Mouse (Mus musculus): ENCODE measurements around the gene Parva. TPM values are rescaled to one million over a fixed set of nuclear protein-coding genes. Genes with fewer than 3 reads are reported as not detected.

Parva gene
- total and polyA plus RNA-seq, 2 experiments from 2014 or later = 23.2 to 23.3 TPM

- DNase-seq (ENCODE audit: low spot score) (no peak), ATAC-seq (ENCODE audit: low FRiP score) (no peak)
- no peaks in the 10 kb centered on the region for H3K4me1 ChIP-seq (ENCODE audit: insufficient read depth, low read length)
- no peaks in the 10 kb centered on the region for H3K27me3 ChIP-seq (ENCODE audit: insufficient read depth, low read length)
- H3K4me3 ChIP-seq (ENCODE audit: low read depth, low read length) = no peak overlapping the region
- no peak overlapping the region for H3K27ac ChIP-seq (ENCODE audit: low read depth, low read length)
- no peak for TF ChIP-seq CTCF (IDR thresholded peaks at IDR 0.05)
- 93% methylated on average over 4 of the region's 4 CpGs for WGBS
- H3K4me2 ChIP-seq (ENCODE audit: low read depth, low read length, poor library complexity, severe bottlenecking) = no peak overlapping the region
- H3K9ac ChIP-seq (replicated peaks; ENCODE audit: low read length, poor library complexity, severe bottlenecking) = no peak overlapping the region
- H3K9me3 ChIP-seq (ENCODE audit: low read length) = no peaks in the 10 kb centered on the region
- H3K36me3 ChIP-seq (ENCODE audit: insufficient read depth, low read length) = no peaks in the 10 kb centered on the region
These were observed 139.7 kb downstream of the Parva start for GRCm38 (mm10) chr7:112567004-112567403.

- no peaks in the 10 kb centered on the region for H3K36me3 ChIP-seq (ENCODE audit: insufficient read depth, low read length)
- no peaks in the 10 kb centered on the region for H3K9me3 ChIP-seq (ENCODE audit: low read length)
- no peak for DNase-seq (ENCODE audit: low spot score)
- H3K4me2 ChIP-seq (ENCODE audit: low read depth, low read length, poor library complexity, severe bottlenecking) = no peak overlapping the region
- no peaks in the 10 kb centered on the region for H3K4me1 ChIP-seq (ENCODE audit: insufficient read depth, low read length)
- H3K27me3 ChIP-seq (ENCODE audit: insufficient read depth, low read length) = no peaks in the 10 kb centered on the region
- WGBS = 34% methylated on average over 5 of the region's 5 CpGs
- no peak for ATAC-seq (ENCODE audit: low FRiP score)
- TF ChIP-seq CTCF (IDR thresholded peaks at IDR 0.05) = no peak
- H3K4me3 ChIP-seq (ENCODE audit: low read depth, low read length) = no peak overlapping the region
- no peak overlapping the region for H3K27ac ChIP-seq (ENCODE audit: low read depth, low read length)
- H3K9ac ChIP-seq (replicated peaks; ENCODE audit: low read length, poor library complexity, severe bottlenecking) = no peak overlapping the region
These were observed 141.7 kb downstream of the Parva start for GRCm38 (mm10) chr7:112568961-112569360.

- DNase-seq (ENCODE audit: low spot score) (no peak), ATAC-seq (ENCODE audit: low FRiP score) (no peak)
- H3K9me3 ChIP-seq (ENCODE audit: low read length) = no peaks in the 10 kb centered on the region
- H3K27ac ChIP-seq (ENCODE audit: low read depth, low read length) = no peak overlapping the region
- TF ChIP-seq CTCF (IDR thresholded peaks at IDR 0.05) = no peak
- no peaks in the 10 kb centered on the region for H3K4me1 ChIP-seq (ENCODE audit: insufficient read depth, low read length)
- no peaks in the 10 kb centered on the region for H3K36me3 ChIP-seq (ENCODE audit: insufficient read depth, low read length)
- WGBS = 82% methylated on average over 6 of the region's 6 CpGs
- no peaks in the 10 kb centered on the region for H3K27me3 ChIP-seq (ENCODE audit: insufficient read depth, low read length)
- H3K4me2 ChIP-seq (ENCODE audit: low read depth, low read length, poor library complexity, severe bottlenecking) = no peak overlapping the region
- H3K4me3 ChIP-seq (ENCODE audit: low read depth, low read length) = no peak overlapping the region
- no peak overlapping the region for H3K9ac ChIP-seq (replicated peaks; ENCODE audit: low read length, poor library complexity, severe bottlenecking)
These were observed 154.3 kb downstream of the Parva start for GRCm38 (mm10) chr7:112581621-112582020.

GRCm38 (mm10) chr7:112582882-112583405, 155.6 kb downstream of the Parva start:
- Histone ChIP-seq H3K27me3 (ENCODE audit: insufficient read depth, low read length) (no peaks in the 10 kb centered on the region), H3K4me1 (ENCODE audit: insufficient read depth, low read length) (no peaks in the 10 kb centered on the region), H3K9ac (replicated peaks; ENCODE audit: low read length, poor library complexity, severe bottlenecking) (no peak overlapping the region), H3K4me3 (ENCODE audit: low read depth, low read length) (no peak overlapping the region), H3K36me3 (ENCODE audit: insufficient read depth, low read length) (no peaks in the 10 kb centered on the region), H3K27ac (ENCODE audit: low read depth, low read length) (no peak overlapping the region), H3K4me2 (ENCODE audit: low read depth, low read length, poor library complexity, severe bottlenecking) (no peak overlapping the region), H3K9me3 (ENCODE audit: low read length) (no peaks in the 10 kb centered on the region)
- DNase-seq (ENCODE audit: low spot score) (no peak), ATAC-seq (ENCODE audit: low FRiP score) (no peak)
- 81% methylated on average over 6 of the region's 6 CpGs for WGBS
- no peak for TF ChIP-seq CTCF (IDR thresholded peaks at IDR 0.05)

GRCm38 (mm10) chr7:112587449-112587848, 160.1 kb downstream of the Parva start:
- 0 out of 2 replicates have a peak, but pooled peaks cover 3% of the 10 kb centered on the region for H3K4me1 ChIP-seq (ENCODE audit: insufficient read depth, low read length)
- no peak overlapping the region for H3K27ac ChIP-seq (ENCODE audit: low read depth, low read length)
- ATAC-seq (ENCODE audit: low FRiP score) = no peak
- H3K4me3 ChIP-seq (ENCODE audit: low read depth, low read length) = no peak overlapping the region
- no peaks in the 10 kb centered on the region for H3K36me3 ChIP-seq (ENCODE audit: insufficient read depth, low read length)
- no peak overlapping the region for H3K4me2 ChIP-seq (ENCODE audit: low read depth, low read length, poor library complexity, severe bottlenecking)
- H3K9me3 ChIP-seq (ENCODE audit: low read length) = no peaks in the 10 kb centered on the region
- no peak for DNase-seq (ENCODE audit: low spot score)
- 84% methylated on average over 1 of the region's 1 CpGs for WGBS
- no peaks in the 10 kb centered on the region for H3K27me3 ChIP-seq (ENCODE audit: insufficient read depth, low read length)
- no peak for TF ChIP-seq CTCF (IDR thresholded peaks at IDR 0.05)
- no peak overlapping the region for H3K9ac ChIP-seq (replicated peaks; ENCODE audit: low read length, poor library complexity, severe bottlenecking)

DNA sequence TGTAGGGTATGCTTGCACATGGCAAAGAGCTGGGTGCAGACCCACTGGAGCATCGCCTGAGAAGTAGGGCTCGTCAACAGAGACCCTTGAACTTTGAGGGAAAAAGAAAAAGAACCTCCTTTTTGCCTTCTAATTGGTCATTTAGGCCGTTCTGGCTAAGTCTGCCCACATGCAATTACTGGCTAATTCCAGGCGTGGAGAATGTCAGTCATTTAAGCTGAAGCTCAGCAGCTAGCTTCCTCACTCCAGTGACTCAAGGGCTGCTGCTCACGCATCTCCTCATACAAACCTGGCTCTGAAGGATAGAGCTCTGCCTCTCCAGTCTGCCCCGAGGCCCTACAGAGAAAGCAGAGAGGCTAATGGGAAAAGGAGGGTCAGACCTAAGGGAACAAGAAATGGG, 162.2 kb downstream of the Parva start:
- DNase-seq (ENCODE audit: low spot score) (peak; percentile 40), ATAC-seq (ENCODE audit: low FRiP score) (no peak)
- 0 out of 2 replicates have a peak, but pooled peaks cover 3% of the 10 kb centered on the region for H3K4me1 ChIP-seq (ENCODE audit: insufficient read depth, low read length)
- 63% methylated on average over 6 of the region's 6 CpGs for WGBS
- H3K9me3 ChIP-seq (ENCODE audit: low read length) = no peaks in the 10 kb centered on the region
- no peak overlapping the region for H3K4me3 ChIP-seq (ENCODE audit: low read depth, low read length)
- H3K27ac ChIP-seq (ENCODE audit: low read depth, low read length) = no peak overlapping the region
- no peak for TF ChIP-seq CTCF (IDR thresholded peaks at IDR 0.05)
- H3K4me2 ChIP-seq (ENCODE audit: low read depth, low read length, poor library complexity, severe bottlenecking) = no peak overlapping the region
- H3K36me3 ChIP-seq (ENCODE audit: insufficient read depth, low read length) = no peaks in the 10 kb centered on the region
- no peaks in the 10 kb centered on the region for H3K27me3 ChIP-seq (ENCODE audit: insufficient read depth, low read length)
- no peak overlapping the region for H3K9ac ChIP-seq (replicated peaks; ENCODE audit: low read length, poor library complexity, severe bottlenecking)
